Mouse (Mus musculus) heart, postnatal 0 days (tissue): ENCODE results near the gene Mitf.

Experiments used
- CTCF ChIP-seq: IDR thresholded peaks from 2 replicates; pipeline ENCODE4 v1.5.1; 2016; ENCODE audit warnings: antibody characterized with exemption, control low read depth, low read depth
- EP300 ChIP-seq: IDR thresholded peaks from 2 replicates; pipeline ENCODE4 v1.6.1; 2016; ENCODE audit warnings: antibody characterized with exemption, low read depth

DNA sequence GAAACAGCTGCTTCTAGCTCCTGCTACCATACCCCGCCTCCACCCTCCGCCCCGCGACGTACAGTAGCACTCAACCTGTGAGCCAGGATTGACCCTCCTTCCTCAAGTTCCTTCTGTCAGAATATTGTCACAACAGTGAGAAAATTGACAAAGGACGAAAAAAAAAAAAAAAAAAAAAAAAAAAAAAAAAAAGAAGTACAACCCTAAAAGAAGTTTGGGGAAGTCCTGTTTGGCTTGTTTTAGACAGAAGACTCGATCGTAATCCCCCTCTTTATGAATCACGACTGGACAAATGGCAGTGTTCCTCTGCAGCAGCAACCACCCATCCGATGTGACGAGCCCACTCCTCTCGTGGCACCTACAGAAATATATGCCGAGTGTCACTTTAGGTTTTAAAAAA lies 255.0 kb downstream of the Mitf start:
- TF ChIP-seq CTCF (no peak), EP300 (no peak)
